Mouse (Mus musculus) cerebellum, adult 2 months (tissue): ENCODE measurements around the gene Sept5. TPM values are rescaled to one million over a fixed set of nuclear protein-coding genes. Genes with fewer than 3 reads are reported as not detected.

ENCODE experiments used
- DNase-seq, 2 experiments: peaks; one replicate each; pipeline ENCODE4 v3.0.0; 2021
- H3K27ac ChIP-seq: fragments of 200-500 bp; 2 replicates; pipeline ENCODE4 v1.5.1; 2012; ENCODE audit warnings: low read length, control low read depth, inconsistent platforms; ENCODE audit not compliant: insufficient read depth
- H3K27me3 ChIP-seq: fragments of 200-500 bp; 2 replicates; pipeline ENCODE4 v1.6.1; 2012; ENCODE audit warnings: inconsistent platforms, mild to moderate bottlenecking, low read length, moderate library complexity; ENCODE audit not compliant: control insufficient read depth, insufficient read depth
- H3K4me1 ChIP-seq: fragments of 200-500 bp; 2 replicates; pipeline ENCODE4 v1.6.1; 2011; ENCODE audit warnings: low read length; ENCODE audit not compliant: control insufficient read depth, insufficient read depth
- H3K4me3 ChIP-seq: fragments of 200-500 bp; replicated peaks from 2 replicates; pipeline ENCODE3; 2011; ENCODE audit warnings: mild to moderate bottlenecking, low read depth, low read length, control low read depth; ENCODE audit not compliant: insufficient read depth
- CTCF ChIP-seq: fragments of 200-500 bp; IDR thresholded peaks from 2 replicates; pipeline ENCODE4 v1.5.1; 2011; ENCODE audit warnings: low read depth, mild to moderate bottlenecking, control low read depth, low read length, moderate library complexity, borderline replicate concordance; ENCODE audit not compliant: insufficient read depth
- POLR2A ChIP-seq: fragments of 200-500 bp; IDR thresholded peaks from 2 replicates; pipeline ENCODE4 v1.6.1; 2011; ENCODE audit warnings: low read length, control low read depth, borderline replicate concordance; ENCODE audit not compliant: insufficient read depth
- WGBS: fragments of 180-500 bp; shearing (Covaris S2); methylation state at CpG from one replicate; pipeline ENCODE4 v1.1.7; 2018; 5-methylcytosine and 5-hydroxymethylcytosine counted together
- polyA plus RNA-seq: library from polyadenylated mRNA; depleted of rRNA; stranded (reverse); fragments of >200 nt; gene quantifications from 2 replicates; pipeline ENCODE4 v1.2.3, GENCODE M21; 2012; rRNA removed

The Sept5 gene
- polyA plus RNA-seq, 1 experiment, result 328 TPM

DNA sequence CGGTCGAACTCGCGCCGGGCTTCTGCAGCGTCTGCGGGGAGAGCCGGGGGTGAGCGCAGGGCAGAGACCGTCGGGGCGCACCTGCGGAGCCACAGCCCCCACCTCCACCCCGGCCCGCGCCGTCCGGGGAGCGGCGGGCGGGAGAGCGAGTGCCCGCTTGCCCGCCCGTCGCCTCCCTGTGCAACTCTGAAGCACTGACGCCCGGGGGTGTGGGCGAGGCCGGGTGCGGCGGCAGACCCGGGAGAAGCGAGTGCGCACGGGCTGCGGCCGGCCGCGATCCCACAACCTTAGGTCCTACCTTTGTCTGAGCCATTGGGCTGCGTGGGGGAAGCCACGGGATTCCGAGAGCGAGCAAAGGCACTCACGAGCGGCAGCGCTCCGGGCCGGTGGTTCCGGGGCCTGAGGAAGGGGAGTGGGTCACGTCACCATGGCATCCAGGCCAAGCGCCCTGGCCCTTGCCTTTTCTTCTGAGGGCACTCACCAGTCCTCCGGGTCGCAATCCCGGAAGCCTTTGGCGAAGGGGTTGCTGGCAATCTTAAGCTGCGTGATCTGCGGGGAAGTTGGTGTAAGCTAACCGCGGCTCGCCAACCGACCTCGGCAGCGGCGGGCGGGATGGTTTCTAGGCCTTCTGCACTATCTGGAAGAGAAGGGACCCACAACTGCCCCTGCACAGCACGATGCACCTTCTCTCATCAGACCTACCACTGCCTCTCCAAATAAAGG is 47.2 kb downstream of the Sept5 start:
- H3K4me3 ChIP-seq, result no peak overlapping the region
- WGBS, result 3% methylated on average over 65 of the region's 67 CpGs
- H3K27ac ChIP-seq, result no peak overlapping the region
- H3K27me3 ChIP-seq, result peaks cover 8% of the 10 kb centered on the region; the same call in 1 of the 2 replicates
- DNase-seq, result no peak
- no peaks in the 10 kb centered on the region for H3K4me1 ChIP-seq
- no peak for TF ChIP-seq CTCF
- no peak for TF ChIP-seq POLR2A

DNA sequence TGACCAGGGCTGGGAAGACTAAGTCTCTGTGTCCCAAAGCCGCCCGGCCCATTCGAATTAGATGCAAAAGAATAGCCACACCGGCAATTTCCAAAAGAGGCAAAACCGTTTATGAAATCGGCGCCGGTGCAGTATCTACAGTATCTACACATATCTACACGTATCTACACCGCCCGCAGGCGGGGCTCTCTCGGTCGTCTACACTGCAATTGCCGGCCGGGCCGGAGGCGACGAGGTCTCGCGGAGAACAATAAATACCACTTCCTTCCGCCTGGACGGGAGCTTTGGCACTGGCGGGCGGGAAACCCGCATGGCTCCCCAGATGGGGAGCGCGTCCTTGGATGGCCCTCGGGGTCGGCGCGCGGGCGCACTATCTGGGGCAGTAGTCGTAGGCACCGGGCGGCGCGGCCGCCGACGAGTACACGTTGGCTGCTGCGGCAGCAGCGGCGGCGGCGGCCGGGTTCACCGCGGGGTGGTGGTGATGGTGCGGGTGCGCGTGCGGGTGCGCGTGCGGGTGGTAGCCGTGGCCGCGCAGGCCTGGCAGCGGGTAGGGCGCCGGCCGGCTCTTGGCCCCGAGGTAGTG is 48.0 kb downstream of the Sept5 start:
- TF ChIP-seq CTCF (no peak), POLR2A (no peak)
- no peak for DNase-seq
- Histone ChIP-seq H3K27me3 (peaks cover 7% of the 10 kb centered on the region; the same call in 1 of the 2 replicates), H3K4me1 (no peaks in the 10 kb centered on the region), H3K27ac (no peak overlapping the region), H3K4me3 (peak overlapping the region; percentile 20)
- WGBS, result 1% methylated on average over 64 of the region's 66 CpGs

DNA sequence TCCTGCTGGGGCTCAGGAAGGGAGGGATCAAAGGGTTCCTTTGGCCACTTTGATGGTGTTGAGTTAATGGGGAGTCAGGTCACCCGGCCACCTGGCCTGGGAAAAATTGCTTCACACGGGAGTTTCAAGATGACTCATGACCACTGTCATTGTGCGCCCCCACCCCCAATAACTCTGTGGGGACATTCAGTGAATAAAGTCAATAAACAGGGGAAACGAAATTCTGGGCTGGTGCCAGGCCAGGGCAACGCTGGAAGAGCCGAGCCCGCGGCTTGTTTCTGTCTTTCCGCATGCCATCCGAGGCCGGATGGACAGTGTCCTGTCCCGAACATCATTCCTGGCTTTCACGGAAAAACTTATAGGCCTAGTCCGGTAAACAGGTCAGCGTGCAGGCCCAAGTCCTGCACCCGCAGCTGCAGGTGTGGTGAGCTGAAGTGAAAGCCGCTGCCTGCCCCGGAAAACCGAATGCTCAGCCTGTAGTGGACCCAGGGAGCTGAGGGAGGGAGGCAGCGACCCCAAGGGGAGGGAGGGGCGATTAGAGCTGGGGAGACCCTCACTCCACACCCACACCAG is 48.6 kb downstream of the Sept5 start:
- H3K4me3 ChIP-seq, result no peak overlapping the region
- H3K27ac ChIP-seq, result no peak overlapping the region
- H3K4me1 ChIP-seq, result no peaks in the 10 kb centered on the region
- DNase-seq, result no peak
- 10% methylated on average over 21 of the region's 21 CpGs for WGBS
- no peak for TF ChIP-seq CTCF
- TF ChIP-seq POLR2A, result no peak
- H3K27me3 ChIP-seq, result peaks cover 6% of the 10 kb centered on the region; the same call in 1 of the 2 replicates

DNA sequence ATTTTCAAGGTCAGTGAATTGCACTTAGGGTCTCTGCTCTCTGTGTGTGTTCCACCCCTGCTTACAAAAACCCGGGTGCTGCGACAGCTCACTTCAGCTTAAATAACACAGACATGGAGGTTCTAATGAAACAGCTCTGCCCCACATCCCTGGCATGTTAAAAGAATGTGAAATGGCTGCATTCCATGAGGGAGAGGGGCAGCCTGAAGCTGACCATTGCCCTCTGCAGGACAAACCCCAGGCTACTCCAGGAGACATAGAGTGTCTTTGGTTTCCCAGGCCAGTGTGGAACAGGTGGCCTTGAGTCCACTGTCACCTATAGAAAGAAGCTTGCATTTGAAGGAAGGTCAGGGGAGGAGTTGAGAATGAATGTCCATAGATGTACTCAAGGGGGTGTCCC is 49.4 kb downstream of the Sept5 start:
- Histone ChIP-seq H3K27me3 (peaks cover 4% of the 10 kb centered on the region; the same call in 1 of the 2 replicates), H3K4me3 (no peak overlapping the region), H3K4me1 (no peaks in the 10 kb centered on the region), H3K27ac (no peak overlapping the region)
- 49% methylated on average over 2 of the region's 2 CpGs for WGBS
- TF ChIP-seq CTCF (no peak), POLR2A (no peak)
- DNase-seq, result no peak

DNA sequence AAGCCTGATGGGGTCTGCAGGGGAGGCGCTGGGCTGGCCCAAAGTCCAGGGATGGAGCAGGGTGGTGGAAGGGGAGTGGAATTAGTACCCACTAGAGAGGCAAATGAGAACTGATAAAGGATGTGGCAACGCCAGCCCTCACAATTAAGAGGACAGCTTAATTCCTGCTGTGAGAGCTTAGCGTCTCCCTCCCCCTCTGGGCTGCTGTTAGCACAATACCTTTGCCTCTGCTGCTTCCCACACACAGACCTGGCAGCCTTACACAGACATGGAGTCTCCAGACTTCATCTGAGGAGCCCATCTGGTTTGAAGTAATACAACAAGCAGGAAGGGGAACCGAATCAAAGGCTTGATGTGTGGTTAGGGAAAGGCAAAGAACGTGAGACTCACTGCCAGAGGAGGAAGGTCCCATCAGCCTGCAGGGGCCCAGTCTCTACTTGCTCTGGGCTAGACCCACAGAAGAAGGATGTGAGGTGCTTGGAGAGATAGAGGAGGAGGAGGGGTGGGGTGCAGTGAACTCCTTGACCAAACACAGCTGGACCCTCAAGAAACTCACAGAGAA is 52.1 kb downstream of the Sept5 start:
- TF ChIP-seq CTCF, result no peak
- no peak for TF ChIP-seq POLR2A
- Histone ChIP-seq H3K27ac (no peak overlapping the region), H3K4me3 (no peak overlapping the region), H3K4me1 (peaks cover 4% of the 10 kb centered on the region; the same call in 1 of the 2 replicates), H3K27me3 (peaks cover 4% of the 10 kb centered on the region; the same call in 1 of the 2 replicates)
- WGBS, result 49% methylated on average over 5 of the region's 5 CpGs
- no peak for DNase-seq

DNA sequence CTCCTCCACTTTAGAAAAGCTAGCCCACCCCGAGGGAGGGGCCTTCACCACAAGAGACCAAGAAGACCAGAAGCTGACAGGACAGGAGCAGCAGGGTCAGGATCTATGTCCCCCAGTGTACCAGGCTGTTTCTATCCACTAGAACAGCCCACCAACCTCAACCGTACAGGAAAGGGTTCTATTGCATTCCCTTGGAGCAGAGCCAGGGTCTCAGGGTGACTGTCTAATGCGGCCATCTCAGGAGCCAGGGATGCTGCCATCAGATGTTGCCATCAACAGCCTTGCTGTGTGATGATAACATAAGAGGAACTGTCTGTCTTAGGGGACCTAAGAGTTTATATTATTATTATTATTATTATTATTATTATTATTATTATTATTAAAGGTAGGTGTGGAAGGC is 52.7 kb downstream of the Sept5 start:
- Histone ChIP-seq H3K4me1 (peaks cover 4% of the 10 kb centered on the region; the same call in 1 of the 2 replicates), H3K4me3 (no peak overlapping the region), H3K27me3 (peaks cover 3% of the 10 kb centered on the region; the same call in 1 of the 2 replicates), H3K27ac (no peak overlapping the region)
- 32% methylated on average over 3 of the region's 3 CpGs for WGBS
- DNase-seq, result no peak
- no peak for TF ChIP-seq POLR2A
- no peak for TF ChIP-seq CTCF

DNA sequence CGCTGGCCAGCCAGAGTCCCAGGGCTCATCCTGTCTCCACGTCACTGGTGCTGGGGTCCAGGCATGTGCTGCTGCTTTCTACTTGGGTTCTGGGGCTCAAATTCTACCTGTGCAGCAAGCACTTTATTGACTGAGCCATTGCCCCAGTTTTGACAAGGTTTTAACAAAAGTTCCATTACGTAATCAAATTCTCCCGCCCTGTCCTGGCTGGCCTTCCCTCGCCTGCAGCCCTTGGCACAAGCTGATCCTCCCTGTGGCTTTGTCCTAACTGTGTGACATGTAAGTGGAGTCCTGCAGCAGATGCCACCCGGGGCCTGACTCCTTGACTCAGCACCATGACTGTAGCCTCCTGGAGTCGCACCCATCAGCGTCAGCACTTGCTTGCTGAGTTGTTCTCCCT is 55.6 kb downstream of the Sept5 start:
- 33% methylated on average over 8 of the region's 8 CpGs for WGBS
- Histone ChIP-seq H3K27ac (no peak overlapping the region), H3K4me1 (peaks cover 4% of the 10 kb centered on the region; the same call in 1 of the 2 replicates), H3K27me3 (no peaks in the 10 kb centered on the region), H3K4me3 (no peak overlapping the region)
- DNase-seq, result peak in 1 of 2 experiments; percentile 19
- TF ChIP-seq CTCF, result no peak
- no peak for TF ChIP-seq POLR2A

Other genes with a start within 250 kb of the Sept5 start
- gene Txnrd2, start 203.6 kb downstream of the Sept5 start, polyA plus RNA-seq, result 20.6 and 23.1 TPM in 2 replicates
- 145 and 146 TPM in 2 replicates for gene Comt, start 203.1 kb downstream of the Sept5 start, polyA plus RNA-seq
- gene Gnb1l, start 131.2 kb downstream of the Sept5 start, polyA plus RNA-seq, result 6.8 and 8.2 TPM in 2 replicates
- 5.9 and 6.1 TPM in 2 replicates for gene Rtl10, start 131.1 kb downstream of the Sept5 start, polyA plus RNA-seq
- gene Tbx1, start 39.3 kb downstream of the Sept5 start, polyA plus RNA-seq, result 2.4 and 3.0 TPM in 2 replicates
- gene Gp1bb, start 7.6 kb downstream of the Sept5 start, polyA plus RNA-seq, result 2.1 and 2.5 TPM in 2 replicates
- gene Gm49601, start 3.5 kb downstream of the Sept5 start, polyA plus RNA-seq, result 69.4 and 69.6 TPM in 2 replicates
- 62.8 and 71.8 TPM in 2 replicates for gene Cldn5, start 146.9 kb upstream of the Sept5 start, polyA plus RNA-seq
- 100 and 114 TPM in 2 replicates for gene Ufd1, start 181.8 kb upstream of the Sept5 start, polyA plus RNA-seq
- 4.9 and 5.8 TPM in 2 replicates for gene Cdc45, start 182.0 kb upstream of the Sept5 start, polyA plus RNA-seq
- 55.2 and 56.0 TPM in 2 replicates for gene 2510002D24Rik, start 206.6 kb upstream of the Sept5 start, polyA plus RNA-seq
- 0.08 TPM in 1 of 2 replicates, not detected in the other for gene Gm28539, start 206.6 kb upstream of the Sept5 start, polyA plus RNA-seq
- 35.7 and 37.6 TPM in 2 replicates for gene Mrpl40, start 246.9 kb upstream of the Sept5 start, polyA plus RNA-seq
- gene Hira, start 247.1 kb upstream of the Sept5 start, polyA plus RNA-seq, result 64.4 and 64.7 TPM in 2 replicates